Mouse (Mus musculus) ovary, postnatal 10 days (tissue): ENCODE data around the gene Ptov1.

Experiments used
- DNase-seq: peaks from one replicate; pipeline ENCODE4 v3.0.0; 2022; ENCODE audit warnings: low spot score

Gene Ptov1

GRCm38 (mm10) chr7:44839491-44840191, 29.9 kb downstream of the Ptov1 start:
- DNase-seq: no peak

GRCm38 (mm10) chr7:44839171-44839490, 30.5 kb downstream of the Ptov1 start:
- DNase-seq: no peak

DNA sequence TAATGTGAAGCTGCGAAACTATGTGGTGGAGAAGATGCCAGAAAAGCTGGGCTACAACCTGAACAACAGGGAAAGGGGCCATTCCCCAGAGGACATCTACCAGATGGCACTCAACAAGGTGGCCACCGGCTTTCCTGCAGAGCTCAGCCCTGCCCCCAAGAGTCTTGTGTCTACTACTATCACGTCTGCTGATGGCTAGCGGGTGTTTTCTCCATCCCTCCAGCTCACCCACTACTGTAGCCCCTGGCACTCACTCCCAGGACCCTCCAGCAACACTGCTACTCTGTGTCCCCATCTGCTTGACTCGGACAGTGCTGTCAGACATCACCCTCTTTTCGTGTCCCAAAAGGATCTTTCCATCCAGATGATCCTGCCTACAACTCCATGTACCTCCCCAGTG, 31.5 kb downstream of the Ptov1 start:
- no peak for DNase-seq

- DNase-seq: no peak
Observed at GRCm38 (mm10) chr7:44836423-44837053, 33.0 kb downstream of the Ptov1 start.

GRCm38 (mm10) chr7:44836016-44836404, 33.6 kb downstream of the Ptov1 start:
- no peak for DNase-seq

DNA sequence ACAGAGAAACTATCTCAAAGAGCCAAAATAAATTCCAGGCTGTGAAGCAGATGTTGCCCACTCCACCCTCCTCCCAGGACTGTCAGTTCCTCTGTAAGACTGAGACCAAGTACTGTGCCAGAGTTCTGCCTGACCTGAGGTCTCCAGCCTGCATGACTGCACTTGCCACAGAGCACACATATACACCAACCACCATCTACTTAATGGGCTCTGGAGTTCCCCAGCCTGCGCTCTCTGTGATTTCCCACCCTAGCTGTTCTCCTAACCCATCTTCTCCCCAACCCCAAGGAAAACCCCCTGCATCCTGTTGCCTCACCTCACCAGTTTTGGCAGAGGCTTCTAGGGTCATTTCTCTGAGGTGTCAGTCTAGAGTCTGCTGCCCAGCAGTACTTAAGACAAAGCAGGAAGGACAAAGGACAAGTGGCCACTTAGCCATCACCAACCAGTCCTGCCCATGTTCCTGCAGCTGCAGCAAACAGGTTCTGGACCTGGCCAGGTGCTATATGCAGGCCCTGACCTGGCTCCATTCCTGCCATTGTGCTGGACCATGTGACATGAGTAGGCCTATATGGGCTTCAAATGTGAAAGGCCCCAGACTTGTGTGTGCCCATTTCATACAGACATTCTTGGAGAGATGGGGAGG, 34.1 kb downstream of the Ptov1 start:
- DNase-seq: no peak

GRCm38 (mm10) chr7:44832763-44833162, 36.8 kb downstream of the Ptov1 start:
- DNase-seq: no peak

- DNase-seq: no peak
Observed at GRCm38 (mm10) chr7:44828706-44829105, 40.9 kb downstream of the Ptov1 start.

DNA sequence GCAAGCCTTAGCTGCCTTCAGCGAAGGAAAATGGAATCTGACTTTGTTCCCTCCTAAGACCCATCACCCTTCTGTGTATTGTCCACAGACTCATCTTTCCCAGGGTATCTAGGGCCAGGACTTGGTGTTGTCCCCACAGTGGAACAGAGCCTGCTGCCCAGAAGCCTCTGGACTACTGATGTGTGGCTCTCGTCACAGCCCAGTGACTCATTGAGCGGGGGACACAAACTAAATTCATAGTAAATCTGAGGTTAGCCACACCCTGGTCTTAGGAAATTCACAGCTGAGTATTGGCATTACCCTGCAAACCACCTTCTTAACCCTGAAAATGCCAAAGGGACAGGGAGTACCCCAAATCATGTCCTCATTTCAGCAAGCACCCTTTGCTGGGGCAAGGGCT, 42.8 kb downstream of the Ptov1 start:
- no peak for DNase-seq

- no peak for DNase-seq
Observed at GRCm38 (mm10) chr7:44824872-44825271, 44.7 kb downstream of the Ptov1 start.

- no peak for DNase-seq
Observed at GRCm38 (mm10) chr7:44823409-44823808, 46.2 kb downstream of the Ptov1 start.

DNA sequence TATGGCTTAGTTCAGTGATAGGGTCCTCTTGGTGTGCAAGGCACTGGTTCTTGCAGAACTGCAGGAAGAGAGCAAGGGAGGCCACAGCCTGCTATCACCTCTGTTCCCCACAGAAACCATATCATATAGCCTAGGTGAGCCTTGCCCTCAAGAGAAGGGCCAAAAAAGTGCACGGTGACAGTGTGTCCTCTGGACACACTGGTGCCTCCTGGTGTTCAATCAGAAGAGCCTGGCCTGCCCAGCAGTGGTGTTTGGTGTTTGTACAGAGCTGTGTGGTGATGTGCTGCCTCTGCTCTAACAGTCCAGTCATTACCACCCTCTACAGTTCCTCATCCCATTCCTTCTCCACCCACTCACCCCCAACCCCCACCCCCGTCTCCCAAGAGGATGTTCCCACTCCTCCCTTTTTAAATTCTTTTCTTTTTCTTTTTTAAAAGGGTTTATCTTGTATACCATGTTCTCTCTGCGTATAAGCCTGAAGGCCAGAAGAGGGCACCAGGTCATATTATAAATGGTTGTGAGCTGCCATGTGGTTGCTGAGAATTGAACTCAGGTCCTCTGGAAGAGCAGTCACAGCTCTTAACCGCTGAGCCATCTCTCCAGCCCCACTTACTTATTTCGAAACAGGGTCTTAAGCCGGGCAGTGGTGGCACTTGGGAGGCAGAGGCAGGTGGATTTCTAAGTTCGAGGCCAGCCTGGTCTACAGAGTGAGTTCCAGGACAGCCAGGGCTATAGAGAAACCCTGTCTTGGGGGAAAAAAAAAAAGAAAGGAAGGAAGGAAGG, 47.7 kb downstream of the Ptov1 start:
- DNase-seq: no peak

DNA sequence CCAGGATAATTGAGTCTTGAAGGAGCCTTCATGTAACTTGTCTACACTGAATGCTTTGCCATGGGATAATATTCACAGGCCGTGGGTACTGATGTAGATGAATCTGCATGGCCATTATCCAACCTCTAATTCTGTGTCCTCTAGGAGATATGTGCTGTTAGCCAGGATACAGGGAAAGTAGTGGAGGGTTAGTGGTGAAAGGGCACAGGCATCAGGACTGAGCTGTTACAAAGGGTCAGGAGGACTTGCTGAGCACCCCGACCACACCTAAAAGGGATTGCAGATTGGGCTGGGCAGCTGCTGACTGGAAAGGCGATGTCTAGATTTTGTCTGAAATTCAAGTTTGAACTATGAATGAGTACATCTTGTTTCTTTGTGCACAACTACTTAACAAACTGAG, 49.1 kb downstream of the Ptov1 start:
- no peak for DNase-seq

- DNase-seq: no peak
Observed at GRCm38 (mm10) chr7:44819863-44820262, 49.7 kb downstream of the Ptov1 start.

DNA sequence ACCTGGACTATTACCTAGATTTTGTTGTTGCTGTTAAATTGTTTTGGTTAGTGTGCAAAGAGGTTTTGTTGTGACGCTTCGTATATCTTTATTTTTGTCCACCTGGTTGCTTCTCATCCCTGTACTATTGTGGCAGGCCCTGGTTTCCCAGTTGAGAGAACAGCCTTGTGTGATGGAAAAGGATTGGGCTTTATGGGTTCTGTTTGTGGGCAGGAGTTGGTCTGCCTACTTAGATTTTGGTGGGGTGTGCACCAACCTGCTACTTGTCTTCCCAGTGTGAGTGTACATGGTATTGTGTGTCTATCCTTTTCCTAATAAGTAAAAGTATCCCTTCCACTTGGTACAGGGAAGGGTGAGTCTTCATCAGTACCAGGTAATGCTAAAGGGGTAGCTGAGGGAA, 50.2 kb downstream of the Ptov1 start:
- no peak for DNase-seq

DNA sequence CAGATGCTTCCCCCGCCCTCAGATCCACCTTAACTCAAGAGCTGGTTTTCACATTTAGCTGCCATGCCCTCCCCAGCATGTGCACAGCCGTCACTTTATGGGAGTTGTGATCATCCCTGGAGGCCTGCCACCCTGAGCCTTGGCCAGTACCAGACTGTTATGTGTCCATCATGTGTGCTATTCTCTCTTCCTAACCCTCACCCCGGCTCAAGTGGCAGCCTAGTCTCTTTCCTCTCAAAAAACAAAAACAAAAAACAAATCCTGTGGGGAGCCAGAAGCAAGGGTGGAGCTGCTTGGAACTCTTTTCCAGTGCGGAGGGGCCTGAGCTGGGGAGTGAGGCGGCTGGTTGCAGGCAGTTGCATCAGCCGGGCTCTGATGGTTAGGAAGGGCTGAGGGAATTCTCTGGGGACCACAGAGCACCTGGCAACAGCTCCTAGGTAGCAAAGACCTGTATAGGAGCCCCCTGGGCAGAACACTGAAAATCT, 50.8 kb downstream of the Ptov1 start:
- DNase-seq: peak; percentile 44

DNA sequence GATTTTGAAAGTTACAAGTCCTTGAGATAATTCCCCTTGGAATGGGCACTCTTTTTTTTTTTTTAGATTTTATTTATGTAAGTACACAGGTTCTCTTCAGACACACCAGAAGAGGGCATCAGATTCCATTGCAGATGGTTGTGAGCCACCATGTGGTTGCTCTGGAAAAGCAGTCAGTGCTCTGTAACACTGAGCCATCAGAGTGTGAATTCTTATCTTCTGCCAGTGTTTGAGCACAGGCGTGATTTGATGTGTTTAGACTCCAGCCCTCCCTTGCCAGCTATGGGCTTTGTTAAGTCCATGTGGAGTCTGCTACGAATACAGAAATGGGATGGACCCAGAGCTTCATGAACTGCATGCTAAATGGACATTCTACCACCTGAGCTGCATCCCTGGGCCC, 51.4 kb downstream of the Ptov1 start:
- no peak for DNase-seq

DNA sequence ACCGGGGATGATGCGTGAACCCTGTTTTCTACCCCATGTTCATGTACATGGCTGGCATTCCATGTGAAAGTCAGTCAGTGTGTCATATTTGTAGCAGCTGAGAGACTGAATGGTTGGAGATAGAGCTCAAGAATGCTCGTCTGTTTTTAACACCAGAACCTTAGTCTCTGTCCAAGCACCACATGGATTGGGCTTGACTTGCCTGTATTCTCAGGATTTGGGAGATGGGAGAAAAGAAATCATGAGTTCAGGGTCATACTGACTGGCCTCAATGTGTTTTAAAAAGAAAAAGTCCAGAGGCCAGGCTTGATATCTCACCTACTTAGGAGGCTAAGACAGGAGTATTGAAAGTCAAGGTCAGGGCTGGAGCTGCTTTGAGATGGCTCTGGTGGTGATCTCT, 52.1 kb downstream of the Ptov1 start:
- DNase-seq: no peak

- peak; percentile 69 for DNase-seq
Observed at GRCm38 (mm10) chr7:44816470-44817021, 53.0 kb downstream of the Ptov1 start, which contains the start of gene Atf5. TSS of gene Atf5 (minus strand) at chr7:44816658.

DNA sequence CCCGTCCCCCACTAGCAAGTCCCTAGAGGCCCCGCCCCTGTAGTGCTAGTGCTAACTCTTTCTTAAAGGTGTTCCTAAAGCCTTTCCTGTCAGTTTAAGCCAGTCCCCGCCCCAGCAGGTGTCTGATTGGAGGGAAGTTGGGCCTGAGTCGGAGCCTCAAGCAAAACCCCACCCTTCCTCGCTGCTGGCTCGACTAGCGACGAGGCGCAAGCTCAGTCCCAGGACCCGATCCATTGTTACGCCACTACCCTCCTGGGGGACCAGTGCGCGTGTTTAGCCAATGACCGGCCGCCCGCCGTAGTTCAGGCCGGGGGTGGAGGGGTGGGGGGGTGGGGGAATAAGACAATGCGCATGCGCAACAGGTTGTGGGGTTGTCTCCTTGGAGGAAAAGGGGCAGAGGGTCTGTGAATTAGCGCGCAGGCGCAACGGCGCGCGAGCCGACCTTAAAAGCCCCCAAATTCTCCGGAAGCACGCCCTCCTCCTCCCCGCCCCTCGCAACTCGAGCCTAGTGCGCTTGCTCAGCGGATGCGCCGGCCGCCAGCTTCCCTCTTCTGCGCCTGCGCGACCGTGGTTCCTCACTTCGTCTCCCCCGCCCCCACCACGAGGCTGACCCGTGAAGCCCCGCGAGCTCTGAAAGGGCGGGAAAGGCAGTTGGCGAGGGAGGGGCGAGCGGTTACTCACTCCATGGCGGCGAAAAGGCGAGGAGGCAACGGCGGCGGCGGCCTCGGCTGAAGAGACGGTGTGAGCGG, 53.7 kb downstream of the Ptov1 start, which contains the start of the genes Nup62 and Il4i1:
TSS of gene Nup62 (plus strand) at position 368 of the 749 bp plus-strand sequence.
TSS of gene Il4i1 (plus strand) at position 667 of the 749 bp plus-strand sequence.
- DNase-seq: peak; percentile 98

GRCm38 (mm10) chr7:44814952-44815553, 54.5 kb downstream of the Ptov1 start:
- DNase-seq: no peak
